ENCODE assay signal across 21 mouse cellular contexts in the genomic region with DNA sequence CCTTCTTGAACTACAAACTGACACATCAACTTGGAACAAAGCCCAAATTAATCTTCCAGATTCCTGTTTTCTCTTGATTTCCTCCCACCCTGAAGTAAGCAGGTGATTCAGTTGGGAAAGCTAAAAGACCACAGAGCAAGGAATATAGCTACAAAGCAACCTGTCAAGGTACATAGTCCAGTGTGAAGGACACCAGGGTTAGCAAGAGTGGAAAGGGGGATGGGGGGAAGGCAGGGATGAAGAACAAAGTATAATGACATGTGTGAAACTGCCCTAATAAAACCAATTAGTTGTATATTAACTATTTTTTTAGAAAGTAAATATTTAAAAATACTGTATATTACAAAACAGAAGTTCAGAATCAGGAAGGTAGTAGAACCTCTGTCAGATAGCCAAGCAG.
"Had no signal": no experiment of that assay in that cellular context is flagged by ENCODE, and none has a peak within 500 bp of the region (broad histone marks: within the 10 kb centered on the region; RNA-seq: fewer than 3 reads in every experiment).

No protein-coding gene starts in this region.

- ATAC-seq: hindbrain, embryonic 16.5 days; intestine, embryonic 15.5 days; lung, postnatal 0 days; midbrain, embryonic 15.5 days had no signal

- H3K27me3 ChIP-seq: intestine, embryonic 15.5 days; limb, embryonic 12.5 days; limb, embryonic 15.5 days; liver, embryonic 15.5 days; midbrain, embryonic 12.5 days; midbrain, embryonic 15.5 days; neural tube, embryonic 12.5 days; neural tube, embryonic 15.5 days had no signal

- H3K9ac ChIP-seq: intestine, embryonic 15.5 days; limb, embryonic 12.5 days; limb, embryonic 15.5 days; liver, embryonic 15.5 days; lung, embryonic 14.5 days; midbrain, embryonic 12.5 days; midbrain, embryonic 15.5 days; neural tube, embryonic 12.5 days; neural tube, embryonic 15.5 days had no signal

- H3K27ac ChIP-seq: intestine, embryonic 15.5 days; kidney, postnatal 0 days; limb, embryonic 12.5 days; limb, embryonic 15.5 days; liver, embryonic 15.5 days; macrophage; midbrain, embryonic 12.5 days; midbrain, embryonic 15.5 days; neural tube, embryonic 12.5 days; neural tube, embryonic 15.5 days; stomach, postnatal 0 days had no signal

- H3K4me3 ChIP-seq: intestine, embryonic 15.5 days; limb, embryonic 12.5 days; limb, embryonic 15.5 days; liver, embryonic 15.5 days; midbrain, embryonic 12.5 days; midbrain, embryonic 15.5 days; neural tube, embryonic 12.5 days; neural tube, embryonic 15.5 days had no signal

- H3K36me3 ChIP-seq: intestine, embryonic 15.5 days; liver, embryonic 15.5 days; midbrain, embryonic 12.5 days; midbrain, embryonic 15.5 days; neural tube, embryonic 12.5 days; neural tube, embryonic 15.5 days had no signal

- DNase-seq: left cerebral cortex, postnatal 4 days; lung, embryonic 14.5 days; right cerebral cortex, adult 18-20 months; right cerebral cortex, postnatal 14 days; right cerebral cortex, postnatal 4 days; thymus, adult 2 months; thymus, postnatal 14 days; thymus, postnatal 4 days had no signal

- H3K9me3 ChIP-seq: intestine, embryonic 15.5 days; limb, embryonic 12.5 days; limb, embryonic 15.5 days; liver, embryonic 15.5 days; midbrain, embryonic 12.5 days; midbrain, embryonic 15.5 days; neural tube, embryonic 12.5 days; neural tube, embryonic 15.5 days had no signal

- H3K4me2 ChIP-seq: intestine, embryonic 15.5 days; limb, embryonic 12.5 days; limb, embryonic 15.5 days; liver, embryonic 15.5 days; lung, embryonic 14.5 days; midbrain, embryonic 12.5 days; midbrain, embryonic 15.5 days; neural tube, embryonic 12.5 days; neural tube, embryonic 15.5 days had no signal
